Mouse (Mus musculus) stomach, embryonic 15.5 days (tissue): ENCODE results near the gene Gm21953. TPM values are rescaled to one million over a fixed set of nuclear protein-coding genes. Genes with fewer than 3 reads are reported as not detected.
"Not testable (repeated sequence)": the region's sequence is repeated elsewhere in the genome, so short reads cannot be mapped to it uniquely, and the experiment has no call there.

ENCODE experiments used
- ATAC-seq: fragments of 200-750 bp; cut with Nextera tagmentation; 2 replicates; pipeline ENCODE4 v1.8.0; 2017; ENCODE audit warnings: low read depth, moderate number of reproducible peaks, moderate TSS enrichment; ENCODE audit not compliant: insufficient read depth, low FRiP score
- H3K27ac ChIP-seq: fragments of 300-500 bp; sonication (generic); 2 replicates; pipeline ENCODE4 v1.5.1; 2015; ENCODE audit warnings: mild to moderate bottlenecking, inconsistent platforms
- H3K27me3 ChIP-seq: fragments of 300-500 bp; sonication (generic); replicated peaks from 2 replicates; pipeline ENCODE4 v1.6.1; 2015; ENCODE audit warnings: inconsistent platforms
- H3K36me3 ChIP-seq: fragments of 300-500 bp; sonication (generic); 2 replicates; pipeline ENCODE4 v1.6.1; 2015; ENCODE audit warnings: inconsistent platforms
- H3K4me1 ChIP-seq: fragments of 300-500 bp; sonication (generic); 2 replicates; pipeline ENCODE4 v1.6.1; 2015; ENCODE audit warnings: inconsistent platforms
- H3K4me2 ChIP-seq: fragments of 300-500 bp; sonication (generic); 2 replicates; pipeline ENCODE4 v1.6.1; 2015; ENCODE audit warnings: mild to moderate bottlenecking, inconsistent platforms
- H3K4me3 ChIP-seq: fragments of 300-500 bp; sonication (generic); replicated peaks from 2 replicates; pipeline ENCODE4 v1.5.1; 2015; ENCODE audit warnings: inconsistent platforms
- H3K9ac ChIP-seq: fragments of 300-500 bp; sonication (generic); 2 replicates; pipeline ENCODE4 v1.6.1; 2015; ENCODE audit warnings: inconsistent platforms
- H3K9me3 ChIP-seq: fragments of 300-500 bp; sonication (generic); 2 replicates; pipeline ENCODE4 v1.6.1; 2016; ENCODE audit warnings: inconsistent platforms
- WGBS: fragments of 180-500 bp; shearing (Covaris S2); methylation state at CpG from one replicate; pipeline ENCODE4 v1.1.7; 2015; 5-methylcytosine and 5-hydroxymethylcytosine counted together
- polyA plus RNA-seq: library from polyadenylated mRNA; unstranded; fragments of >200 nt; fragmentation: Nextera tagmentation; extraction: Ambion mirVana; gene quantifications from 2 replicates; pipeline ENCODE4 v1.2.1, GENCODE M21; 2015

The Gm21953 gene
- not detected in 2 replicates for polyA plus RNA-seq

- H3K4me2 ChIP-seq, ATAC-seq, H3K9me3 ChIP-seq, H3K9ac ChIP-seq, H3K27ac ChIP-seq, H3K27me3 ChIP-seq, H3K36me3 ChIP-seq, H3K4me3 ChIP-seq, H3K4me1 ChIP-seq: not testable (repeated sequence)
- WGBS, result no CpG with 5 or more reads among the region's 18 CpGs
These were observed at the start of gene Gm21953 for GRCm38 (mm10) chr4:42293967-42294366. Gene Gm21953, plus strand, starts transcription at chr4:42294267.

- not testable (repeated sequence) for H3K9ac ChIP-seq, ATAC-seq, H3K27me3 ChIP-seq, H3K9me3 ChIP-seq, H3K36me3 ChIP-seq, H3K4me2 ChIP-seq, H3K4me1 ChIP-seq, H3K27ac ChIP-seq, H3K4me3 ChIP-seq
- no CpG with 5 or more reads among the region's 5 CpGs for WGBS
These were observed 38.6 kb upstream of the Gm21953 start, which contains the start of gene Ccl21b for GRCm38 (mm10) chr4:42255467-42255866. Gene Ccl21b, plus strand, starts transcription at chr4:42255767.

- ATAC-seq, H3K27ac ChIP-seq, H3K4me3 ChIP-seq, H3K4me1 ChIP-seq, H3K9ac ChIP-seq, H3K27me3 ChIP-seq, H3K4me2 ChIP-seq, H3K9me3 ChIP-seq, H3K36me3 ChIP-seq: not testable (repeated sequence)
- no CpG with 5 or more reads among the region's 1 CpGs for WGBS
These were observed 24.0 kb downstream of the Gm21953 start, which contains the start of gene Fam205a3 for GRCm38 (mm10) chr4:42318034-42318433. Gene Fam205a3, plus strand, starts transcription at chr4:42318334.

Other genes starting within 250 kb of the Gm21953 start
- gene Gm3893, start 203.1 kb upstream of the Gm21953 start, polyA plus RNA-seq, result not detected in 2 replicates
- not detected in 2 replicates for gene Gm13304, start 179.4 kb upstream of the Gm21953 start, polyA plus RNA-seq
- 0.46 TPM in 1 of 2 replicates, not detected in the other for gene Gm13306, start 140.8 kb upstream of the Gm21953 start, polyA plus RNA-seq
- 0.60 and 0.99 TPM in 2 replicates for gene Gm13305, start 125.7 kb upstream of the Gm21953 start, polyA plus RNA-seq
- not detected in 2 replicates for gene Gm10600, start 53.6 kb upstream of the Gm21953 start, polyA plus RNA-seq
- not detected in 2 replicates for gene Ccl21b, start 38.5 kb upstream of the Gm21953 start, polyA plus RNA-seq
- gene Fam205a3, start 24.1 kb downstream of the Gm21953 start, polyA plus RNA-seq, result not detected in 2 replicates
- gene Gm21586, start 145.1 kb downstream of the Gm21953 start, polyA plus RNA-seq, result not detected in 2 replicates
- gene Gm2163, start 172.5 kb downstream of the Gm21953 start, polyA plus RNA-seq, result 0.06 and 0.08 TPM in 2 replicates
- not detected in 2 replicates for gene Fam205a2, start 233.9 kb downstream of the Gm21953 start, polyA plus RNA-seq